Mouse (Mus musculus) cerebellum, adult 18-20 months (tissue): Measurements from ENCODE around the gene Rnf38.

Experiments
- DNase-seq, 2 experiments: peaks; one replicate each; pipeline ENCODE4 v3.0.0; 2021

The Rnf38 gene

GRCm38 (mm10) chr4:44223444-44223843 is 10.1 kb downstream of the Rnf38 start:
- DNase-seq = no peak

- no peak for DNase-seq
Measured at GRCm38 (mm10) chr4:44216797-44217442, 16.7 kb downstream of the Rnf38 start.

GRCm38 (mm10) chr4:44199968-44200367 is 33.6 kb downstream of the Rnf38 start:
- DNase-seq = peak; percentile 17 to 30

GRCm38 (mm10) chr4:44187431-44187830 is 46.2 kb downstream of the Rnf38 start:
- no peak for DNase-seq

- DNase-seq = no peak
Measured at GRCm38 (mm10) chr4:44183862-44184261, 49.7 kb downstream of the Rnf38 start.

DNA sequence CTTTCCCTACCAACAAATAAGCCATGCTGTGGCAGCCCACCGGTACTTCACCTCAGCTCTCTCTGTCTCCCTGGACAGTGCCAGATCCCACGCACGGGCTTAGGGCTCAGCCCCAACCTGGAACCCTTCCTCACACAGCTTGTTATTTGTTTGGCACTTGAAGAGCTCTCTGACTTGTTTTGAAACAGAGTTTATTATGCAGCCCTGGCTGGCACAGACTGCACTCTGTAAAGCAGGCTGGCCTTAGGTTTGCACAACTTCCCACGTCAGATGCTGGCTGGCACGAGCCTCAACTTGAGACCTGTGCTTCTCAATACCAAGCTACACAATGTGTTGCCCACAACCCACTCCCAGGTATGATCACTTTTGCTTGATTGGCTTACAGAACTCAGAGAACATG is 53.8 kb downstream of the Rnf38 start:
- no peak for DNase-seq

DNA sequence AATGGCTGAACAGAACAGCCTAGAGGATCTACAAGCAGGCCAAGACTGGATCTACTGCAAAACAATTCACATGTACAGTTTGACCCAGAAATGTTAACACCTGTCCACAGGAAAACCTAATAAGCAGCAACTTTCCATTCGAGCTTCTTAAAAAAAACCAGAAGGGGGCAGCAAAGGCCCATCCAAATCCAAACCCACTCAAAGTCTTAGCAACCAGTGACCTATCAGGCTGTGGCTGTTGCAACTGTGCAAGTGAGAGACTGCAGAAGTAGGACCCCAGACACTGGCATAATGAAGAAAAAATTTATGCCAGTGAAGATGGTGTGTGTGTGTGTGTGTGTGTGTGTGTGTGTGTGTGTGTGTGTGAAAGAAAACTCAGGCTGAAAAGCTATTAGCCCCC is 60.4 kb downstream of the Rnf38 start:
- DNase-seq = peak; percentile 66 to 68

DNA sequence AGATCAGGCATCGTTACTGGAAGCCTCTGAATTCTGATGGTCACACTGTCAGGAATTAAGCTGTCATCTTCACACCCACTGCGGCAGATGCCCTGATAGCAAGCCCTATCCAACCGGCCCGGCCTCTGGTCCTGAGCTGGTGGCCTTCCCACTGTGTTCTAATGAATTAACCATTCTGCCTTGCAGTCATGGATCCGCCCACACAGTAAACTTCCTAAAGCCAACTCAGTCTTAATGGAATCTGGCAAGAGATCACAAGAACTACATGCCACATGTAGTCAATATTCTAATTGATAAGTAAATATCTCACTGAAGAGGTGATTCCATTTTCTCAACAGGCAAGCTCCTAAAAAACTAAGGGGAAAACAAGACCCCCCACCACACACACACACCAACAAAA is 60.9 kb downstream of the Rnf38 start:
- DNase-seq = no peak

DNA sequence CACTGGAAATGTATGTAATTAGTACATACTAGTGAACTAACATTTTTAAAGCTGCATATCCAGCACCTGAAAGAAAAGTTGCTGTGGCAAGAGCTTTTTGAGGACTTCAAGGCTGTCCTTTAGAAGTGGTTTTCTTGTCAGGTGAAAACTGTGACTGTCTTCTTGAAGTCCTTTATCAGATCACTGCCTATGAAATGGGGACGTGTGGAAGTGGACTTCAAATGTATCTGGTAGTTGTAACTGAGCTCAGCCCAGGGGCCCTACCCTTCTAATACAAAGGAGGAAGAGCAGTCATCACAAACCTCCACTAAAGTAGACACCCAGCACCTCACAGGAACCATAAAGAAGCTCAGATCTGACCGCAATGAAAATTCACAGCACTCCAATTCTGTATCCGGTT is 63.7 kb downstream of the Rnf38 start:
- no peak for DNase-seq

DNA sequence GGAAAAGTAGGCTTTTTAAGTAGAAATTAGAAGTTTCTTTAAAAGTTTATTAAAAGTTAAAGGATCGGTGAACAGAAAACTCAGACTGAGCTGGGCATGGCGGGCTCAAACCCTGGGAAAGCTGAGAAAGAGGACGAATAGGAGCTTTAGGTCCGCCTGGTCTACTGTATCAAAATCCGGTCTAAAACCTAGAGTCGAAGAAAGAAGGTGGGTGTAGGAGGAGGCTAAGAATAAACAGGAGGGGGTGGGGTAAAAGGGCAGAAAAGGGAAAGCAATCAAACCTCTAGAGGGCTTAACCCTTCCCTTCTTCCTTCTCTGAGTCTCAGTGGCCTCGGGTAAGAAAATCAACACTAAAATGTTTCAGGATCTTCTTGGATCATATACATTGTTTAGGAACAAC is 64.8 kb downstream of the Rnf38 start:
- no peak for DNase-seq

GRCm38 (mm10) chr4:44168231-44168647 is 65.3 kb downstream of the Rnf38 start:
- DNase-seq = peak; percentile 95

GRCm38 (mm10) chr4:44167397-44168121 is 66.0 kb downstream of the Rnf38 start:
- DNase-seq = peak; percentile 78 to 82

DNA sequence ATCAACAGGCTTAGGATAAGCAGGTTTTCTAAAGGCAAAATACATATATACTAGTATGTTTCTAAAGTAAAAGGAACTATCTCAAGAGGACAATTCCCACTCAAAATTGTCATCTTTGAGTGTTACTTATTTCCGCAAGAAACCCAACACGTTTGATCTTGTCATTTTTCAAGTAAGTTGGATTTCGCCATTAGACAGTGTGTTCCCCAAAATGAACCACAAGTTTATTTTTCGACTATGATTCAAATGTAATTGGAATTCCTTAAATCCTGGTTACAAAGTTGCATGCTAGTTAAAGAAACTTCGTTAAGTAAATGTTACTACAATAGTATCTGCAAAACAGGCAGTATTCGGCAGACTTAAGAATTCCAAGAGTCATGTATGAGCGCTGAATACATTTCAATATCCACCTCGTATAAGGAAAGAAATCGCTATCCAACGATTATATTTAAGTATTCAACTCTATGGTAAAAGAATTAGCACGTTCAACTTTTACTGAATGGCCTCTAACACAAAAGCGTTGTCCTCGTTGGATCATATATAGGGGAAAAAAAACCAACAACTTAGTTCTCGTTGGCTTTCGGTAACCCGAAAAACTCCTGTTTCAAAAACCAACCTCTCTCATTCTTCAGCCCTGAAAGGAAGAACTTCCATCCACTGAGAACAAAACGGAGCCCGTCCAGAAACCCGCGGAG is 66.7 kb downstream of the Rnf38 start:
- DNase-seq = no peak

GRCm38 (mm10) chr4:44164621-44165020 is 69.0 kb downstream of the Rnf38 start:
- no peak for DNase-seq

DNA sequence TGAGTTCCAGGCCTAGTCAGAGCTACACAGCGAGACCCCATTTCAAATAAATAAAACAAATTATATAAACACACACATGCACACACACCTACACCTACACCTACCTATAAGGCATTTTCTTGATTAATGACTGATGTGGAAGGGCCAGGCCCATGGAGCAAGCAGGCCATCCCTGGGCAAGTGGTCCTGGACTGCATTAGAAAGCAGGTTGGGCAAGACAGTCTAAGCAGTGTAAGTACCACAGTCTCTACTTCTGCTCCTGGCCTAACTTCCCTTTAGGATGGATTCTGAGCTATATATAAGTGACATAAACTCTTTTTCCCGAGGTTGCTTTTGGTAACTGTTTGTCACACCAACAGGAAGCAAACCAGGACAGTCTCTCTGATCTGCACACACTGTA is 70.6 kb downstream of the Rnf38 start:
- no peak for DNase-seq

DNA sequence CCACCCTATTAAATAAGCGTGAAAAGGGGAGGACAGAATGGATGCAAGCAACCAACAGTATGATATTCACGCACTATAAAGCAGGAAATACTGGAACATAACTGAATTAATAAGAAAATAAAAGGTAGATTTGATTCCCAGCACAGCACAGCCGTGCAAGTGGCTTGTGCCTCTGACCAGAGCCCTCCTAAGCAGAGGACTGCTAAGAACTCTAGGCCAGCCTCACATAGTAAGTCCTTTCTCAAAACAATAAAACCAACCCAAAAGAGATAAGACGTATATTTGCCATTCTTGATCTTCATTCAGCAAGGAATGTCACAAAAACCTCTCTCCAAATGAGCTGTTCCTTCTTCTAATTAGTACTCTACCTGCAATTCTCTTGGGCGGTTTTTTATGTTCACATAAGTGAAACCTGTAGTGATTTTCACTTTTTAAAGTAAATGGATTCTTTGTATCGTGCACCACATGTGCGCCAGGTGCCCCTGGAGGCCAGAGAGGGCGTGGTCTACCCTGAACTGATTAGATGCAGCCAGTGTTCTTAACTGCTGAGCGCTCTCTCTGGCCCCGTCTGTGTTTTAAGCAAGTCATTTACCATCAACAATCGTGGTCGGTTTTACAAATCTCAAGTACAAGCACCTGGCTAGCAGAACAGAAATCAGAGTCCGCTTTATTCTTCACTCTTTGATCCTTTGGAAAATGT is 72.4 kb downstream of the Rnf38 start:
- no peak for DNase-seq

DNA sequence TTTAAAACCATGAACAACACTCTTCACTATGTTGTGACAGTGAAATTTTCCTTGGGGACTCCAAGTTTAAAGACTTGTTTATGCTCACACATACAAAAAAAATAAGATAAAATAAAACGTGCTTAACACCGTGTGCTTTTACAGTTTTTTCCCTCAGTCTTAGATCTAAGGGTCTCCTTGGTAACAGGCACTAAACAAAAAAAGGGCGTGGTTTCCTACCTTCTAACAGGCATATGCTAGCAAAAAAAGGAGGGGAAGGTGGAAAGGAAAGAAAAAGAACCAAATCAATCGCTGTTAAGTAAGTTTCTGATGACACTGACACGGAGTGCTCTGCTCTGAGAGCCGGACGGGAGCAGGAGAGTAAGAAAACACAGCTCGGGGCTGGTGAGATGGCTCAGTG is 73.8 kb downstream of the Rnf38 start:
- no peak for DNase-seq

DNA sequence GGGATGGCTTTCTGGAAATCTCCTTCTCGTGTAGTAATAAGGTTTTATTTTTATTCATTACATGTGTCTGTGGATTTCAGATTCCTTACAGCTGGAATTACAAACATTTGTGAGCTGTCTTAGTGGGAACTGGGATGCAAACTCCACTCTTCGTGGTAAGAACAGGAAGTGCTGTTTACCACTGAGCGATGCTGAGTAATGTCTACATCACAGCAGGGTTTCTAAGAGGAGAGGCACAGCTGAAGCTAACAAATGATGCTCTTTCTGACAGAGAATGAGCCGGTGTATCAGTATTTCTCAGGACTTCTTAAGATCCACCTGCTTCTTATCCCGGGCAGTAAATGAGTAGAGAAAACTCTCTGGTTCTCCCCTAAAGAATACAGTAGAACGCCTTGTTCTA is 77.1 kb downstream of the Rnf38 start:
- DNase-seq = no peak

DNA sequence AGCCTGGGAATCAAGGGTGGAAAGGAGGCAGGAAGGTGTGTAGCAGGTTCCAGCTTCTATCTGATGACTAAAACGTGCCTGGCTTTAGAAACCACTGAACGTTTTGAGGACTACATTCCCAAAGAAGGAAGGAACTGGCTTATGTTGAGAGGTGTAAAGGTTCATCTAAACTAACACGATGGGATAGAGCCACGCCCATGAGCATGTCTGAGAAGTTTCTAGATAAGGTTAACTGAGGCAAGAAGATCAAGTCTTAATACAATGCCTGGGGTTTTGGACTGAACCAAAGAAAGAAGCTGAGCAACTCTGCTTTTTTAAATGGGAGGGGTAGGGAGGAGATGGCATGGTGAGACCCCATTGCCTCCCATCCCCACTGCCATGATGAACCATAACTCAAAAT is 78.7 kb downstream of the Rnf38 start:
- DNase-seq = no peak

- DNase-seq = no peak
Measured at GRCm38 (mm10) chr4:44152904-44153303, 80.7 kb downstream of the Rnf38 start.

- no peak for DNase-seq
Measured at GRCm38 (mm10) chr4:44126805-44127204, 106.8 kb downstream of the Rnf38 start.

- peak; percentile 18 to 36 for DNase-seq
Measured at GRCm38 (mm10) chr4:44119410-44120201, 114.0 kb downstream of the Rnf38 start.

DNA sequence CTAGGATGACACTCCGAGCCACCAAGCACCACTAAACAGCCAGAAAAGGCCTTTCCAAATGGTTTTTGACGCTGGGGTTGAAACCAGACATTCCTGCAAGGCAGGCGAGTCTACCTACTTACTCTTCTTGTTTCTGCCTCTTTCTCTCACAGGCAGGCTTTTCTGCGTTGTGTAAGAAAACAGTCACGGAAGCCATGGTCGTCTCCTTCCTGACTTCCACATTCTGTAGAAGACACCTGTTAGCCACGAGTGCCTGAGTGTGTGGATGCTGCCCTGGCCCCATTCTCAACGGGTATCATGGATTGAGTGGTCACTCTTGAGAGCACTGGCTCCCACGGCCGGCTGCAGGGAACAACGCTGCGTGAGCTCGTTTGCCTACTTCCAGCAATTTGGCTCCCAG is 118.5 kb downstream of the Rnf38 start:
- no peak for DNase-seq
